Mouse (Mus musculus) stomach, embryonic 15.5 days (tissue): ENCODE results near the gene Ino80e. TPM values are rescaled to one million over a fixed set of nuclear protein-coding genes. Genes with fewer than 3 reads are reported as not detected.

ENCODE experiments used
- ATAC-seq: fragments of 200-750 bp; cut with Nextera tagmentation; 2 replicates; pipeline ENCODE4 v1.8.0; 2017; ENCODE audit warnings: low read depth, moderate number of reproducible peaks, moderate TSS enrichment; ENCODE audit not compliant: insufficient read depth, low FRiP score
- H3K27ac ChIP-seq: fragments of 300-500 bp; sonication (generic); 2 replicates; pipeline ENCODE4 v1.5.1; 2015; ENCODE audit warnings: mild to moderate bottlenecking, inconsistent platforms
- H3K27me3 ChIP-seq: fragments of 300-500 bp; sonication (generic); replicated peaks from 2 replicates; pipeline ENCODE4 v1.6.1; 2015; ENCODE audit warnings: inconsistent platforms
- H3K36me3 ChIP-seq: fragments of 300-500 bp; sonication (generic); 2 replicates; pipeline ENCODE4 v1.6.1; 2015; ENCODE audit warnings: inconsistent platforms
- H3K4me1 ChIP-seq: fragments of 300-500 bp; sonication (generic); 2 replicates; pipeline ENCODE4 v1.6.1; 2015; ENCODE audit warnings: inconsistent platforms
- H3K4me2 ChIP-seq: fragments of 300-500 bp; sonication (generic); 2 replicates; pipeline ENCODE4 v1.6.1; 2015; ENCODE audit warnings: mild to moderate bottlenecking, inconsistent platforms
- H3K4me3 ChIP-seq: fragments of 300-500 bp; sonication (generic); replicated peaks from 2 replicates; pipeline ENCODE4 v1.5.1; 2015; ENCODE audit warnings: inconsistent platforms
- H3K9ac ChIP-seq: fragments of 300-500 bp; sonication (generic); 2 replicates; pipeline ENCODE4 v1.6.1; 2015; ENCODE audit warnings: inconsistent platforms
- H3K9me3 ChIP-seq: fragments of 300-500 bp; sonication (generic); 2 replicates; pipeline ENCODE4 v1.6.1; 2016; ENCODE audit warnings: inconsistent platforms
- WGBS: fragments of 180-500 bp; shearing (Covaris S2); methylation state at CpG from one replicate; pipeline ENCODE4 v1.1.7; 2015; 5-methylcytosine and 5-hydroxymethylcytosine counted together
- polyA plus RNA-seq: library from polyadenylated mRNA; unstranded; fragments of >200 nt; fragmentation: Nextera tagmentation; extraction: Ambion mirVana; gene quantifications from 2 replicates; pipeline ENCODE4 v1.2.1, GENCODE M21; 2015

Gene Ino80e
- polyA plus RNA-seq, 1 experiment from 2014 or later: 60.1 TPM

DNA sequence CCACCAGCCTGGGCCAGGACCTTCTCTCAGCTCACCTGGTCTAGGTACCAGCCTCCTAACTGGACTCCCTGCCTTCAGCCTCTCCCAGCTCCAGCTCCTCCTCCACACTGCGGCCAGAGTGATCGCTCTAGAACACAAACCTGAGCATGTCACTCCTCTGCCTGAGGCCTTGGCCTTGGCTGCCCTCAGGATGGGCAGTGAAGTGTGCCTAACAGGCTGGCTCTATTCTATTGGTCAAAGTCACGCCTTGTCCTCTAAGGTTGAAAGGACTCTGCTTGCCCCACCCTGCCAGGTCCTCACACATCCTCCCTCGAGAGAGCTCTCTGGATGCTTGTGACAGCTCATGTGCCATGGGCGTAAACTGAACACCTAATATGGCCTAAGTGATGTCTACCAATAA lies 8.7 kb downstream of the Ino80e start:
- Histone ChIP-seq H3K4me3 (no peak overlapping the region), H3K27ac (no peak overlapping the region), H3K4me2 (no peak overlapping the region), H3K9me3 (no peaks in the 10 kb centered on the region), H3K27me3 (peaks cover 13% of the 10 kb centered on the region), H3K36me3 (peaks cover 35% of the 10 kb centered on the region), H3K4me1 (peaks cover 2% of the 10 kb centered on the region; the same call in 1 of the 2 replicates), H3K9ac (no peak overlapping the region)
- 88% methylated on average over 5 of the region's 5 CpGs for WGBS
- no peak for ATAC-seq

DNA sequence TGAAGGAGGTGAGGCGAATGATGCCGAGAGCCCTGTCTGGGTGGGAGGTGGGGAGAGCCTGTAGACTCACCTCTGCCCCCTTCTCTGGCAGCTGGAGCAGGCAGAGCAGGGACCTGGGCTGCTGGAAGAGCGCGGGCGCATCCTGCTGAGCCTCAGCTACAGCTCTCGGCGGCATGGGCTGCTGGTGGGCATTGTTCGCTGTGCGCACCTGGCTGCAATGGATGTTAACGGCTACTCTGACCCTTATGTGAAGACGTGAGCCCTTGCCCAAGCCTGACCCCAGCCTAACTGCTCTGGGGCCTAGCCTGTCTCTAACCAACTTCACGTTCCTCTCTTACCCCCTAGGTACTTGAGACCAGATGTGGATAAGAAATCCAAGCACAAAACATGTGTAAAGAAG lies 11.0 kb downstream of the Ino80e start:
- Histone ChIP-seq H3K27ac (no peak overlapping the region), H3K9me3 (no peaks in the 10 kb centered on the region), H3K9ac (no peak overlapping the region), H3K4me2 (no peak overlapping the region), H3K27me3 (peaks cover 22% of the 10 kb centered on the region), H3K4me1 (peaks cover 15% of the 10 kb centered on the region), H3K4me3 (no peak overlapping the region), H3K36me3 (peaks cover 33% of the 10 kb centered on the region)
- 52% methylated on average over 12 of the region's 12 CpGs for WGBS
- ATAC-seq: no peak

DNA sequence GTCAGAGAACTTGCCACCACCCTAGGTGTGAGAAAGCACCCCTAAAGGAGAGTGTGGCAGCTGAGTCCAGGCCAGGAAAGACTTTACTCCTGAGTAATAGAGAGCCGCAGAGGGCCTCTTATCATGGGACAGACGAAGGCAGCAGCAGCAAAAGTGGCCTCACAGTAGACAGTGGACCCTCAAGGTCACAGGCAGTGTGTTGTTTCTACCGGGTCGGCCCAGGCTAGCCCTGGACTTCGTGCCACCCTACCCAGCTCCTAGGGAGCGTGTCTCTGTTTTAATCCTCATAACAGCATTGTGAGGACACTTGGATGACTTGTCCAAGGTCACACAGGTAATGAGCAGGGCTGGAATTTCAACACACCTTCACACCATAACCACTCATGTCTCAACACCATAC lies 12.0 kb downstream of the Ino80e start:
- WGBS: 71% methylated on average over 6 of the region's 6 CpGs
- Histone ChIP-seq H3K9me3 (no peaks in the 10 kb centered on the region), H3K27ac (no peak overlapping the region), H3K4me3 (no peak overlapping the region), H3K4me2 (no peak overlapping the region), H3K9ac (no peak overlapping the region), H3K27me3 (peaks cover 22% of the 10 kb centered on the region), H3K4me1 (peaks cover 15% of the 10 kb centered on the region), H3K36me3 (peaks cover 27% of the 10 kb centered on the region)
- ATAC-seq: no peak

DNA sequence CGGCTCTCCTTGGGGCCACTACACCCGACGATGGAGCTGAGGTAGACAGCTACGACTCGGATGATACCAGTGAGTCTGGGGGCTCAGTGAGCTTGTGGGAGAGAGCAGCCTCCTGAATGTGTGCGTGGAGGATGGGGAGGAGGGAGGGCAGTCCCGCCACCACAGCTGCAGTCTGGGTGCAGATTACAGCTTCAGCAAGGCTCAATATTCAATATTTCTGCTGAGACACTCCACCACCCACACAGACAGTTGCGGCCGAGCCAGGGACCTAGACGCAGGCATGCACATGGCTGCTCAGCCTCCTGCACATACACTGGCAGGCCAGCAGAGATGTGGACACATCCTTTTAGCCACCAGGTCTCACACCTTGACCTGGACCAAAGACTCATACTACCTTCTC lies 13.4 kb downstream of the Ino80e start:
- Histone ChIP-seq H3K27me3 (peaks cover 22% of the 10 kb centered on the region), H3K9ac (no peak overlapping the region), H3K4me2 (peak overlapping the region; percentile 99), H3K27ac (no peak overlapping the region), H3K36me3 (peaks cover 21% of the 10 kb centered on the region; the same call in 1 of the 2 replicates), H3K4me1 (peaks cover 15% of the 10 kb centered on the region), H3K9me3 (no peaks in the 10 kb centered on the region), H3K4me3 (no peak overlapping the region)
- no peak for ATAC-seq
- 21% methylated on average over 10 of the region's 10 CpGs for WGBS

DNA sequence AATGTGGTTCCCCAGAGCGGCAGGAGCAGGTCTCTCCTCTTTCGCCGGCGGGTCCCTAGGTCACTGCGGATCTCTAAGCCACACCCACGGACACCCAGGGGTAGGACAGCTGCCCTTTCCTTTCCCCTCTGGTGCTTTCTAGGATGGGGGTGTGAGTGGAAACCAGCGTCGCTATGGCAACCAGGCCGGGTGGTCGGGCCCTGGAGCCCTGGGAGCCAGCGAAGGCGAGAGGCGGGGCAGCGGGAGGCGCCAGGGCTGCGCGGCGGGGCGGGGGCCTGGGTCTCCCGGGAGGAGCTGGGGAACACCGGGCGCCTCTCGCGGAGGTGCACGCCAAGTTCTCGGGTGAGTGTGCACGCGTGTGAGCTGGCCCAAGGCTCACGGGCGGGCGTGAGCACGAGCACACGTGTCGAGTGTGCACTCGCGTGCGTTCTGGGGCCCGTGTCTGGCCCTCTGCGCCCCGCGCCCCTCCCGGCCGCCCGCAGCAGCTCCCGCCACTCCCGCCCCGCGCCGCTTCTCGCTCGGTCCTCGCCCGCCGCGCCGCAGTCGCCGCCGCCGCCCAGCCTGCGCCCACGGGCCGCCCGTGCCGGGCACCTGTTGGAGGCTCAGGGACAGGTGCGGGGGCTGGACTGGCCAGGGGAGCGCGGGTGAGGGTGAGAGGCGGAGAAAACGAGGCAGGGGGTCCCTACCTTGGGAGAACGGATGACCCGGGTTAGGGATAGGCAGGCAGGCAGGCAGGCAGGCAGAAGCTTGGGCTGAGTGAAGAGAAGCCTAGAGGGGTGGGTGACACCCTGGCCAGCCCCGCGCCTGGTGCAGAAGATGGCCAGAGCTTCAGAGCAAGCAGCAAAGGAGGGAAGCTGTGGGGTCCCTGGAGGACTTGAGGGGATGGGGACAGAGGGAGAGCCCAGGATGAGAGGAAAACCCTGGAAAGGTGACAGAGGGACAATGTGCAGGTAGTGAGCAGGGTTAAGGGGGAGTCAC lies 14.5 kb downstream of the Ino80e start:
- no peak; the same call in 1 of the 2 replicates for ATAC-seq
- peaks cover 10% of the 10 kb centered on the region; the same call in 1 of the 2 replicates for H3K36me3 ChIP-seq
- peaks cover 15% of the 10 kb centered on the region for H3K4me1 ChIP-seq
- H3K27ac ChIP-seq: no peak overlapping the region
- H3K4me2 ChIP-seq: peak overlapping the region; percentile 99
- H3K9me3 ChIP-seq: no peaks in the 10 kb centered on the region
- WGBS: 2% methylated on average over 69 of the region's 74 CpGs
- H3K4me3 ChIP-seq: peak overlapping the region; percentile 52
- H3K9ac ChIP-seq: peak overlapping the region; percentile 22; the same call in 1 of the 2 replicates
- peaks cover 22% of the 10 kb centered on the region for H3K27me3 ChIP-seq

DNA sequence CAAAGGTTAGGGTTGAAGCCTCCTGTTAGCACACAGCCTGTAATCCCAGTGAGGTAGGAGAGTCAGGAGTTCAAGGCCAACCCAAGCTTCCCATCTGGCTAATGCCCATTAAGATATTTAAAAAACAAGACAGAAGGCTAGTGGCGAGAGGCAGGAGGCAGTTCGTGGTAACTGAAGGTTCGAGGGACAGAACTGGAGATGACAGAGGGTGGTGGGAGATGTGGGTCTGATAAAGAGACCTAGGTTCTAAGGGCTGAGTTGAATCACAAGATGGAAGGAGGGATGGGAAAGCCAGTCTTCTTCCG lies 15.1 kb downstream of the Ino80e start, which contains the start of gene Doc2a:
Gene Doc2a, plus strand, starts transcription at position 301 of the 305 bp plus-strand sequence.
- H3K27me3 ChIP-seq: peaks cover 22% of the 10 kb centered on the region
- 25% methylated on average over 4 of the region's 4 CpGs for WGBS

DNA sequence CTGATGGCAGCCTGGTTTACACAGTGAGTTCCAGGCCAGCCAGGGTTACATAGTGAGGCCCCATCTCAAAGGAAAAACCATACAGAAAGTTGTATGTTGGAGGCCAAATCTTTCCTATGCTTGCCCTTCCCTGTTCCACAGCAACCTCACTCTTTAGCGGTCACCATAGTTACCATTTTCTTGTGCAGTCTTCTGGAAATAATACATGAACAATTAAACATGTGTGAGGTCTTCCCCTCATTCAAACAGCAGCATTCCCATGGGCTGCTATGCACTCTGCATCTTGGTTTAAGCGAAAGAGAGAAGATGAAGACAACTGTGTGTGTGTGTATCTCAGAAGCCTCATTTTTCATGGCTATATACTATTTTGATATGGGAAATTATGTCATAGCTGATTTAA lies 16.7 kb downstream of the Ino80e start:
- no peaks in the 10 kb centered on the region for H3K36me3 ChIP-seq
- WGBS: 89% methylated on average over 2 of the region's 2 CpGs
- no peak overlapping the region for H3K4me2 ChIP-seq
- H3K4me1 ChIP-seq: peaks cover 15% of the 10 kb centered on the region
- no peak overlapping the region for H3K27ac ChIP-seq
- H3K4me3 ChIP-seq: no peak overlapping the region
- H3K9ac ChIP-seq: no peak overlapping the region
- H3K27me3 ChIP-seq: peaks cover 22% of the 10 kb centered on the region
- no peak for ATAC-seq
- H3K9me3 ChIP-seq: no peaks in the 10 kb centered on the region

More for the DNA sequence above, 15.1 kb downstream of the Ino80e start, which contains the start of gene Doc2a:
- Histone ChIP-seq H3K4me2 (peak within 1 kb of the TSS; percentile 99), H3K36me3 (peaks cover 5% of the 10 kb centered on the region; the same call in 1 of the 2 replicates), H3K4me1 (peaks cover 15% of the 10 kb centered on the region), H3K9ac (peak within 1 kb of the TSS; percentile 22; the same call in 1 of the 2 replicates), H3K27ac (no peak within 1 kb of the TSS), H3K4me3 (peak within 1 kb of the TSS; percentile 52), H3K9me3 (no peaks in the 10 kb centered on the region)
- no peak for ATAC-seq

DNA sequence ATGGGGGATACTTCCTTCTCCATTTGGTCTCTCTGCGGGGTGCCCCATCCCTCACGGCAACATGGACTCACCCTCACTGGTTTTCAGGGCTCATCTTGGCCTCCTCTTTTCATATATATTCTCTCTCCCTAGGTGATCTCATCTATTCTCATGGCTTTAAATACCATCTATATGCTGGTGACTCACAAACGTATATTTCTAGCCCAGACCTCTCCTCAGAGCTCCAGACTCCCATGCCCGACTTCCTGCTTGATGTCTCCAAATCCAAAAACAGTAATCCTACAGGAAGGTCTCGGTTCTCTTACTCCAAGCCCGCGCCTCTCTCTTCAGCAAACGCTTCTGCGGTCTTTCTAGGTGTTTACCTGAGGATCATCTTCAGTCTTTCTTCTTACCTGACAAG lies 18.9 kb downstream of the Ino80e start:
- H3K4me3 ChIP-seq: no peak overlapping the region
- no peaks in the 10 kb centered on the region for H3K36me3 ChIP-seq
- 74% methylated on average over 9 of the region's 9 CpGs for WGBS
- ATAC-seq: no peak
- H3K4me2 ChIP-seq: no peak overlapping the region
- H3K9me3 ChIP-seq: no peaks in the 10 kb centered on the region
- H3K27me3 ChIP-seq: peaks cover 7% of the 10 kb centered on the region
- H3K27ac ChIP-seq: no peak overlapping the region
- no peak overlapping the region for H3K9ac ChIP-seq
- peaks cover 12% of the 10 kb centered on the region for H3K4me1 ChIP-seq

DNA sequence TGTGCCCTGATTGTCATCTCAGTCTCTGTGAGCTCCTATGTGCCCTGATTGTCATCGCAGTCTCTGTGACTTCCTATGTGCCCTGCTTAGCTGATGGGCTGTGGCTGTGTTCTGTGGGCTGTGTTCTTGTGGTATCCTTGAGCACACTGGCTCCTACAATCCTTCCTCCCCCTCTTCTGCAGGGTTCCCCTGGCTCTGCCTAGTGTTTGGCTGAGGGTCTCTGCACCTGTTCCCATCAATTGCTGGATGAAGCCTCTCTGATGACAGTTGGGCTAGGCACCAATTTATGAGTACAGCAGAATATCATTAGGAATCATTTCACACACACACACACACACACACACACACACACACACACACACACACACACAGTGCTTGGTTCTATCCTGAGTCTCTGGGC lies 28.9 kb downstream of the Ino80e start:
- no peak overlapping the region for H3K4me2 ChIP-seq
- no peak overlapping the region for H3K27ac ChIP-seq
- no peaks in the 10 kb centered on the region for H3K36me3 ChIP-seq
- H3K9me3 ChIP-seq: no peaks in the 10 kb centered on the region
- no peak overlapping the region for H3K9ac ChIP-seq
- H3K4me1 ChIP-seq: 0 out of 2 replicates have a peak, but pooled peaks cover 4% of the 10 kb centered on the region
- no peak overlapping the region for H3K4me3 ChIP-seq
- H3K27me3 ChIP-seq: no peaks in the 10 kb centered on the region
- 100% methylated on average over 1 of the region's 1 CpGs for WGBS
- no peak for ATAC-seq

DNA sequence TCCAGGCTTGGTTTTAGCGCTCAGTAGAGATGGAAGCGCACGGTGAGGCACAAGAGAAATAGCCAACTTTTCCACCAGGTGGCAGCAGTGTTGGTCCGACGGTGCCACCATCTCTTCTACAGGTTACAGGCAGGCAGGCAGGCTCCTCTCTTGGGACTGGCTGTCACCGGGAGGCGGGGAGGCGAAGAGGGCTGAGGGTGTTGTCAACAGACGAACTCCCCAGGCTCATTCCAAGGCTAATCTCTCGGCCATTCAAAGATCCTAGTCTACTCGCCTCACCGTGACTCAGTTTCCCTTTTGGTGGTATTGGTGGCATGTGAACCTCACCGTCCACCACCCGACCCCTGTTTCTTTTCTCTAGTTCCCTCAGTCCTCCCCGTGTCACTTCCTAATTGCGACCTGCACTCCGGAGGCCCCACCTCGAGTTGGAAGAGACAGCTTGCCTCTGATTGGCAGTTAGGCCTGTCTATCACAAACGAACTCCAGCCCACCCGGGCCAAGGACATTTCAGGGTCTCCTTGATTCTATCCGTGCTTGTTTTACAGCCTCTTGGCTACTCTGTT lies 30.1 kb downstream of the Ino80e start:
- peak; percentile 78 for ATAC-seq
- Histone ChIP-seq H3K36me3 (no peaks in the 10 kb centered on the region), H3K27me3 (no peaks in the 10 kb centered on the region), H3K4me2 (peak overlapping the region; percentile 53), H3K27ac (no peak overlapping the region), H3K9me3 (no peaks in the 10 kb centered on the region), H3K9ac (no peak overlapping the region), H3K4me3 (peak overlapping the region; percentile 27), H3K4me1 (0 out of 2 replicates have a peak, but pooled peaks cover 4% of the 10 kb centered on the region)
- under 1% methylated on average over 21 of the region's 21 CpGs for WGBS

DNA sequence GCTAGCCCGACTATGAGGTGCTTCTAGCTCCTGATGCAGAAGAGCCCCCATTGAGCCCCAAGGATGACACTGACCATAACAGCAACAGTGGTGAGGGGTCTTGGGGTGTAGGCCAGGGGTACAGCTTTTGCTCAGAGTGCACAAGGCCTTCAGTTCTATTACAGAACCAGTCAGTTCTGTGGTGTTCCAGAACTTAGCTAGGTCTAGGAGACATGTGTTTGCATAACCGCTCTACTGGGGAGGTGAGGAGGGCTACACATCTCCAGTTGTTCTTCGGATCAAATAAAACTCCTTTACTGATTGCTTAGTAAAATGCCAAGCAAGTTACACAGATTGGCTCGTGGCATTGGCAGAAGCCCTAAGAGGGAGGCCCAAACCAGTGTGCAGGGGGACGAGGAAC lies 30.6 kb downstream of the Ino80e start, which contains the start of gene 4930451I11Rik:
Gene 4930451I11Rik, minus strand, starts transcription at position 101 of the 400 bp plus-strand sequence.
- no peak within 1 kb of the TSS for H3K27ac ChIP-seq
- 46% methylated on average over 5 of the region's 5 CpGs for WGBS
- 0 out of 2 replicates have a peak, but pooled peaks cover 4% of the 10 kb centered on the region for H3K4me1 ChIP-seq
- no peak for ATAC-seq
- peak within 1 kb of the TSS; percentile 53 for H3K4me2 ChIP-seq
- no peaks in the 10 kb centered on the region for H3K36me3 ChIP-seq
- H3K27me3 ChIP-seq: no peaks in the 10 kb centered on the region
- H3K4me3 ChIP-seq: peak within 1 kb of the TSS; percentile 27
- H3K9ac ChIP-seq: no peak within 1 kb of the TSS
- no peaks in the 10 kb centered on the region for H3K9me3 ChIP-seq

DNA sequence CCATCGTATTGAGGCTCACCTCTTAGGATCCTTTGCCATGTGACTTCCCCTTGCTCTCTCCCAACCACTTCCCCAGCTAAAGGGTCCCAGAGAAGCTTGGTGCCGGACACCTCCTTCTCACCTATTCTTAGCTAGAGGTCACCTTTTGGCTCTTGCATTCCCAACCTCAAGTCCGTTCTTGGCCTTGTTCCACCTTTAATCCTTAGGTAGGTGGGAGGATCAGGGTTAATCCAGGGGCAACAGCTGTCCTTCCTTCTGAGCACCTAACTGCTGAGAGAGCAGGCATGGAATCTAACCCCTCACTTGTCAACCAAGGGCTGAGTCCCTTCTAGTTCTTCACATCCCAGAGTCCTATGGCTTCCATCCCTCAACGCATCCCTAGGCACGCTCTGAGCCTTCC lies 36.2 kb downstream of the Ino80e start:
- no peaks in the 10 kb centered on the region for H3K9me3 ChIP-seq
- no peak for ATAC-seq

More for the DNA sequence above, 36.2 kb downstream of the Ino80e start:
- Histone ChIP-seq H3K27me3 (peaks cover 25% of the 10 kb centered on the region), H3K9ac (no peak overlapping the region), H3K27ac (no peak overlapping the region), H3K4me3 (no peak overlapping the region), H3K4me1 (peaks cover 5% of the 10 kb centered on the region; the same call in 1 of the 2 replicates), H3K36me3 (no peaks in the 10 kb centered on the region), H3K4me2 (no peak overlapping the region)
- 69% methylated on average over 5 of the region's 5 CpGs for WGBS
